Mouse (Mus musculus) layer of hippocampus, postnatal 14 days (tissue): ENCODE measurements around the gene Mbnl2. TPM values are rescaled to one million over a fixed set of nuclear protein-coding genes. Genes with fewer than 3 reads are reported as not detected.

ENCODE experiments used
- DNase-seq, 2 experiments: peaks; one replicate each; pipeline ENCODE4 v3.0.0; 2021 to 2022; ENCODE audit warnings: low spot score in 2 of 2, mixed read lengths in 1 of 2
- long read RNA-seq, 2 experiments: library from polyadenylated mRNA; stranded (forward); transcript quantifications; one replicate each; pipeline ENCODE4 v2.0.0; 2021
- total RNA-seq, 2 experiments: library from RNA; stranded (reverse); gene quantifications; 2 replicates each; pipeline ENCODE4 v1.2.3; 2021

Mbnl2 gene
- 100 to 1,000 TPM; 201 to 204 TPM for total RNA-seq
- long read RNA-seq, experiment 1, full-length matches to known transcripts = 49 of 137 reads
- long read RNA-seq, experiment 1, partial matches to known transcripts = 14 of 137 reads
- long read RNA-seq, experiment 1, other reads (novel, unspliced or antisense) = 74 of 137 reads
- long read RNA-seq, experiment 2, full-length matches to known transcripts = 54 of 141 reads
- long read RNA-seq, experiment 2, partial matches to known transcripts = 9 of 141 reads
- long read RNA-seq, experiment 2, other reads (novel, unspliced or antisense) = 78 of 141 reads

GRCm38 (mm10) chr14:120275246-120276238 lies at the start of gene Mbnl2:
TSS of gene Mbnl2 (plus strand) at chr14:120275669.
- peak; percentile 93 to 97 for DNase-seq

GRCm38 (mm10) chr14:120232076-120232496 lies 43.4 kb upstream of the Mbnl2 start:
- no peak for DNase-seq

- DNase-seq = no peak
Observed at GRCm38 (mm10) chr14:120235610-120236009, 39.9 kb upstream of the Mbnl2 start.

- DNase-seq = no peak
Observed at GRCm38 (mm10) chr14:120238501-120238900, 37.0 kb upstream of the Mbnl2 start.

- DNase-seq = no peak
Observed at GRCm38 (mm10) chr14:120240209-120240608, 35.3 kb upstream of the Mbnl2 start.

GRCm38 (mm10) chr14:120242711-120243110 lies 32.8 kb upstream of the Mbnl2 start:
- DNase-seq = no peak

GRCm38 (mm10) chr14:120245081-120245705 lies 30.3 kb upstream of the Mbnl2 start:
- no peak for DNase-seq

GRCm38 (mm10) chr14:120253331-120253730 lies 22.1 kb upstream of the Mbnl2 start:
- no peak for DNase-seq

GRCm38 (mm10) chr14:120256146-120256545 lies 19.3 kb upstream of the Mbnl2 start:
- no peak for DNase-seq

- no peak for DNase-seq
Observed at GRCm38 (mm10) chr14:120256623-120257384, 18.7 kb upstream of the Mbnl2 start.

- DNase-seq = no peak
Observed at GRCm38 (mm10) chr14:120257483-120257882, 18.0 kb upstream of the Mbnl2 start.

- DNase-seq = no peak
Observed at GRCm38 (mm10) chr14:120259426-120259825, 16.0 kb upstream of the Mbnl2 start.

GRCm38 (mm10) chr14:120261606-120262005 lies 13.9 kb upstream of the Mbnl2 start:
- DNase-seq = no peak

GRCm38 (mm10) chr14:120262660-120263379 lies 12.6 kb upstream of the Mbnl2 start:
- DNase-seq = no peak

- DNase-seq = no peak
Observed at GRCm38 (mm10) chr14:120263380-120264135, 11.9 kb upstream of the Mbnl2 start.

GRCm38 (mm10) chr14:120265886-120266285 lies 9.6 kb upstream of the Mbnl2 start:
- DNase-seq = no peak

GRCm38 (mm10) chr14:120267130-120267529 lies 8.3 kb upstream of the Mbnl2 start:
- DNase-seq = no peak

- DNase-seq = no peak
Observed at GRCm38 (mm10) chr14:120270031-120270430, 5.4 kb upstream of the Mbnl2 start.

GRCm38 (mm10) chr14:120270633-120271032 lies 4.8 kb upstream of the Mbnl2 start:
- DNase-seq = no peak
